Mouse (Mus musculus) Patski (cell line): ENCODE measurements around the gene Pts. TPM values are rescaled to one million over a fixed set of nuclear protein-coding genes. Genes with fewer than 3 reads are reported as not detected.

Source experiments
- ATAC-seq: fragments of 100-300 bp; one replicate; pipeline ENCODE4 v1.8.0; 2021
- CTCF ChIA-PET: fragments of 350-600 bp; sonication (Branson Sonifier 250); formaldehyde crosslinking; loops from one replicate; lab custom pipeline; 2022; ENCODE audit warnings: inconsistent platforms; lab: Charles Lee
- POLR2A ChIA-PET: fragments of 350-600 bp; sonication (Branson Sonifier 250); formaldehyde crosslinking; loops from one replicate; lab custom pipeline; 2022; ENCODE audit warnings: antibody characterized with exemption, inconsistent platforms; lab: Charles Lee
- DNase-seq: peaks from one replicate; pipeline ENCODE4 v3.0.0-alpha.2; 2011; ENCODE audit warnings: low read depth, low spot score
- H3K27me3 ChIP-seq: fragments of 371-371 bp; one replicate; pipeline ENCODE4 v1.5.1; 2021
- CTCF ChIP-seq: fragments of 100-300 bp; IDR thresholded peaks from one replicate; pipeline ENCODE4 v1.5.1; 2021
- in situ Hi-C: fragments of 300-500 bp; cut with MboI; formaldehyde crosslinking; loops from 3 replicates; pipeline ENCODE4 v1.11.1; 2018; ENCODE audit warnings: low pct_unique_long_range_greater_than_20kb, mixed read lengths
- polyA plus RNA-seq: library from polyadenylated mRNA; unstranded; gene quantifications from one replicate; pipeline ENCODE4 v1.2.3, GENCODE M21; 2021

Gene Pts
- polyA plus RNA-seq, 1 experiment from 2014 or later, result 65.9 TPM

DNA sequence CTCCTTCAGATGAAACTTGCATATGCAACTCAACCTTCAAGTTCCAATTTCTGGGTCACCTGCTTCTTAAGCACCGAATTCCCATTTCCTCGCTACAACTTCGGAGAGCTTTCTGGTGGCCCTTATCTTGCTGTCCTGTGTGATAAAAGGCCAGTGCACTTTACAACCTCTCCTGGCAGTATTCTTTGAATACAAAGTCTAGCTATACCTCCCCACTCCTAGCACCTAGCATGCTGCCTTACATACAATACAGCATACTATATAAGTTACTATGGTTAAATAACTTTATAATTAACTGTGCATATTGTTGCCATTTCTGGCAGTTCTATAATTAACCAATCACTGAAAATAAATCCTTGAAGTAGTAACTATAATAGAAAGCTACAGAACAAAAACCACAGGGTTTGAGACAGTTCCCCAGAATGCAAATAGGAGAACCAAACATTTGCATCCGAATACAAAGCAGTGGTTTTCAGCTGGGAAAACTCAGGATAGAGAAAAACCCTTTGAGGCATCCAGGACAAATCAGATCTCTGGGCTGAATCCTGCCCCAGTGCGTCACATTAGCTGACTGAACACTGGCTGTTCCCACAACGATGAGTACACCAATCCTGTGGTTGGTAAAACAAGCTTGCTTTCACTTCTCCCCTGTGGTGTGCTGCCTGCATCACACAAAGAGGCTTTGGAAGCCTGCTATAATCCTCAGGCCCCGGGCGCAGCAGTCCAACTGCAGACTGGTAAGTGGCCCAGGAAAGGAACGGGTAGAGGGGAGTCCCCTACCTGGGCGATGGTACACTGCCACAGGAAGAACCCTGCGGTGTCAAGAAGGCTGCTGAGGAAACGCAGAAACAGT lies 25.9 kb upstream of the Pts start, which contains the start of gene Il18:
TSS of gene Il18 (plus strand) at position 587 of the 853 bp plus-strand sequence.
- peaks cover 17% of the 10 kb centered on the region for H3K27me3 ChIP-seq
- peak; percentile 54 for ATAC-seq
- in situ Hi-C loops, result no loop called here
- CTCF ChIA-PET, result interaction anchor here (1.1 kb wide), 1 partner anchor 9 kb away, joined by 3 read pairs; no protein-coding TSS in a partner anchor
- no peak for DNase-seq
- POLR2A ChIA-PET, result no interaction called here
- no peak for TF ChIP-seq CTCF

DNA sequence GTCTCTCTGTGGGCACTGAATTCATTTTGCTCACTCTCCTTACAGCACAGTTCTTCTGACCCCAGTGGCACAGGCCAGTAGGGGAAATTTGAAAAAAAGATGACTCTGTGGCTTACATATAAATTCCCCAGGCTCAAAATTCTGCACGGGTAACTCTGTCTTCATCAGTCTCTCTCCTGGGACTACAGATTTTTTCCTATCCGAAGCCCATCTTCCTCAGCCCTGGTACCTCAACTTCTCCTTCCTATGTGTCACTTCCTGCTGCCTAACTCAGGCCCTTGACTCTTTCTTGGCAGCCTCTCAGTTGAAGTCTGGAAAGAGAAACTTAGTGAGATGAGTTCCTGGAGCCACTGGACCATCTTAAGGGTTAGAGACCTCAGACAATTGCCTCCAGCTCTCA lies 25.0 kb upstream of the Pts start:
- in situ Hi-C loops, result no loop called here
- DNase-seq (no peak), ATAC-seq (no peak)
- CTCF ChIA-PET, result interaction anchor here (1.1 kb wide), 1 partner anchor 10 kb away, joined by 3 read pairs; no protein-coding TSS in a partner anchor
- no peak for TF ChIP-seq CTCF
- H3K27me3 ChIP-seq, result peaks cover 16% of the 10 kb centered on the region
- POLR2A ChIA-PET, result no interaction called here

DNA sequence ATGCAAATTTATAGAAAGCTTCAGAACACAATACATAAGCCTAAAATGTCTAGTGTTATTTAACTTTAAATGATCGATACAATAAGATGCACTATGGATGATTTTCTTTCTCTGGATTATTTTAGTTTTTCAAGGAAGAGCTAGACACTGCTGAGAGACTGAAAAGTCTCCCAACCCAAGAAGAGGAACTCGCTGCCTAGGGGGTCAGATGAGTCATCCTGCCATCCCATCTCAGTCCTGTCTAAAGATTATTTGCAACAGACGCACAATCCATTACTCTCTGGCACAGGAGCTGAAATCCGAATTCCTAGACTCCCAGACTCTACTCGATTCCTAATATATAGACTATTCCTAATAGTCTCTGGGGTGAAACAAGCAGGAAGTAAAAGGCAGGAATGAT lies 23.7 kb upstream of the Pts start:
- ChIA-PET POLR2A (interaction anchor here (1.1 kb wide), 1 partner anchor 13 kb away, joined by 4 read pairs; no protein-coding TSS in a partner anchor), CTCF (interaction anchor here (0.7 kb wide), 1 partner anchor 14 kb away, joined by 3 read pairs; no protein-coding TSS in a partner anchor)
- no peak for DNase-seq
- no peak for ATAC-seq
- in situ Hi-C loops, result no loop called here
- TF ChIP-seq CTCF, result no peak
- peaks cover 5% of the 10 kb centered on the region for H3K27me3 ChIP-seq

DNA sequence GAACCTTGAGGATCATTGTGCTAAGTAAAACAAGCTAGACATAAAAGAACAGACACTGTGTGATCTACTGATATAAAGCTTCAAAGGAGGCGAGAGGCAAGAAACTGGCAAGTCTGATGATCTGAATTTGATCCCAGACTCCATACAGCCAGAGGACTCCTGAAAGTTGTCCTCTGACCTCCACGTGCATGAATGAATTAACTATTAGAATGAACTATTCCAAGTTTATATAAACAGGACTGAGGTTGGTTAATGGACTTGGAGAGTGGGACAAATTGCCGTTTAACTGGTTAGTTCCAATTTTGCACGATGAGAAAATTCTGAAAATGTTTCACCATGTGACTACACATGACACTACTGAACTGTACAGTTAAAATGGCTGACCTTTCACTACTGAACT lies 20.4 kb upstream of the Pts start:
- POLR2A ChIA-PET, result no interaction called here
- DNase-seq (no peak), ATAC-seq (no peak)
- CTCF ChIA-PET, result interaction anchor here (0.9 to 1.6 kb wide), 2 partner anchors 8 to 21 kb away, joined by 3 to 8 read pairs; partner anchors contain the start of gene Pts
- in situ Hi-C loops, result no loop called here
- TF ChIP-seq CTCF, result no peak
- no peaks in the 10 kb centered on the region for H3K27me3 ChIP-seq

DNA sequence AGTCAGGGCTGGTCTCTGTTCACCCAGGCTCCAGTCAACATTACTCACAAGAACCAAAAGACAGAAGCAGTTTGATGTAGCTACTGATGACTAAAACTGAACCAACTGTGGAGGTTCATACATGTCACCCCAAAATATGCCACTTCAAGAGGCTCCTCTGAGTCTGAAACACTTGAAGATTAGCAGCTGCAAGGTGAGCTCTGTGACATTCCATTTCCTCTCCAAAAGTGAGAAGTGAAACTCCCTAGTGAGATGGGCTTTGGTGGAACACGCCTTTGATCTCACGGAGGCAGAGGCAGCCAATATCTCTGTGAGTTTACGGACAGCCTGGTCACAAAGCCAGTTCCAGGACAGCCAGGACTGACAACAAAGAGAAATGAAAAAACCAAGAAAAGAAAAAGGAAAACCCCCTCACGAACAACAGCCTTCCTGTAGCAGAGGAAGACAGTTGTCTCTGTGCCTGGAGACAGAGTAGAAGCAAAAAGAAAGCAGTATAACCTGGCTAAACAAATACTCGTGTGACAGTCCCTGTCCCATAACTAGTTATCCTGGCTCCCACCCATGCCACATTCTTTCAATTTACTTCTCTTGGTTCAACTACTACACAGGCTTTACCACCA lies 19.4 kb upstream of the Pts start:
- ATAC-seq (no peak), DNase-seq (no peak)
- ChIA-PET CTCF (no interaction called here), POLR2A (interaction anchor here (0.6 kb wide), 1 partner anchor 57 kb away, joined by 3 read pairs; no protein-coding TSS in a partner anchor)
- in situ Hi-C loops, result no loop called here
- TF ChIP-seq CTCF, result no peak
- no peaks in the 10 kb centered on the region for H3K27me3 ChIP-seq

DNA sequence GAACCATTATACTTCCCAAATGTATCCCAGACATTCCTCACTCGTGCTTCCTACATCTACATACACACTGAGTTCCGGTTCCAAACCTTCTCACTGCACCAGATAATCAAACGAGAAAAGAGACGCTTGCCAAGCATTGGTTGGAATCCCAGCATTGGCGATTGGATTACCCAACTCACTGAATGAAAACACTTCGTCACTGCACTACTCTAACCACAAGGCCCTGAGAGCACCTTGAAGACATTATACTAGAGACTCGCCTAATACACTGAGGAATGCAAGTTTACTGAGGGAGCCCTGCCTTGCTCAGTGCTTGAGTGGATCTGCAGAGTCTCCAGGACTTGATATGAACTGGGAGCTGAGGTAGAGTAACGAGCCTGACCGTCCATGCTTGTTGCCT lies 13.9 kb upstream of the Pts start:
- CTCF ChIA-PET, result interaction anchor here (1.5 kb wide), 1 partner anchor 17 kb away, joined by 3 read pairs; no protein-coding TSS in a partner anchor
- POLR2A ChIA-PET, result no interaction called here
- no peaks in the 10 kb centered on the region for H3K27me3 ChIP-seq
- DNase-seq, result no peak
- no peak for TF ChIP-seq CTCF
- ATAC-seq, result peak; percentile 39
- in situ Hi-C loops, result no loop called here

DNA sequence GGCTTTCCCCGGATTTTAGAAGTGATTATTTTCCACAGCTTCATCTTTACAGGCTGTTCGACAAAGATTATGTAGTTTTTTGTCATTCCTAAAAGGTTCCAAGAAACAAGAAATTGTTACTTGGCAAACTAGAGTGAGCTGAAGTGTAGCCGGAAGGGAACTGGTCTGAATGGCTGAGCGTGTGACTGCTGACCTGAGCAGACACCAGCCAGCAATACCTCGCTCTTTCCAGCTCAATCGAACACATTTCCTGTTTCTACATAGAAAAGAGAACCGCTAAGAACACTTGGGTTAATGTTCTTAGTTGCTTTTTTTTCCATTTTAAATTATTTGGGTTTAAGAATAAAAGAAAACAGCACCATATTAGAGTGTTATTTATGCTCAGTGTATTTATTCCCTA lies 11.6 kb upstream of the Pts start:
- ChIA-PET POLR2A (no interaction called here), CTCF (interaction anchor here (0.7 kb wide), 1 partner anchor 9 kb away, joined by 3 read pairs; no protein-coding TSS in a partner anchor)
- TF ChIP-seq CTCF, result no peak
- DNase-seq (no peak), ATAC-seq (no peak)
- H3K27me3 ChIP-seq, result no peaks in the 10 kb centered on the region
- in situ Hi-C loops, result no loop called here

DNA sequence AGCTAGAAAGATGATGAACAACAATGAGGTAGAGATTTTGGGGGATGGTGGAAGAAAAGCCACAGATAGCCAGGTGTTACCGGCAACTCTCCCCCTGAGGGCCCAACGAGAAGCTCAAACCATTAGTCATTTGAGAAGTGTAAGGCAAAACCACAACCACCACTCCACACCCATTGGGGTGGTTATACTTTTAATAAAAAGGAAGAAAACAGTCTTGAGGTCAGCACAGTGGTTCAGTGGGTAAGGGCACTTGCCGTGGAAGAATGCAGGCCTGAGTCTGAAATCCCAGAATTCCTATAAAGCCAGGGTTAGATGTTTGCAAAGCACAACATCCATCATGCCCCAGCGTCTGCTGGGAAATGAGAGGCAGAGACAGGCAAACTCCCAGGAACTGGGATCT lies 8.8 kb upstream of the Pts start:
- in situ Hi-C loops, result loop anchor here (5.0 kb wide), 1 partner anchor 60 kb away; no protein-coding TSS in a partner anchor
- ATAC-seq (peak; percentile 26), DNase-seq (peak; percentile 55)
- no peaks in the 10 kb centered on the region for H3K27me3 ChIP-seq
- ChIA-PET POLR2A (no interaction called here), CTCF (interaction anchor here (1.6 to 1.9 kb wide), 2 partner anchors 9 to 30 kb away, joined by 4 to 9 read pairs; partner anchors contain the start of gene Pts)
- no peak for TF ChIP-seq CTCF

DNA sequence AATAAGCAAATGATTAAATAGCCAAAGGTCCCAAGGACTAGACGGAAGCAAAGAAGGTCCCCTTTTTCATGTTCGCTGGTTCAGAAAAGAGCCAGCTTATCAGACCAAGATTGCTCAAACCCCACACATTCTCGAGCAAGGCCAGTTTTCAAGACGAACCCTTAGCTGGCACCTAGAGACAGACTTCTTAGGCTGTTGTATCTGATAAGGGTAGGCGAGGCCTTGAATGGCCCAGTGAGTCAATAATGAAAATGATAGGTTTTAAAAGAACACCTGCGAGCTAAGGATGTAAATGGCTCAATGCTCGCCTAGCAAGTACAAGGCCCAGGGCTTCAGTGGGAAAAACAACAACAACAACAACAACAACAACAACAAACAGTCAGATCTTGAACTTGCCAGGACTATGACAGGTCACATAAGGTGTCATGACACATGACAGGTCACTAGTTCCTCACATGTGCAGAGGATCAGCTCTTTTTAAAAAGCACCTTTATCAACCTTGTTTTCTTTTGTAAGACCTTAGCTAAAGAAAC lies 8.1 kb upstream of the Pts start:
- ChIA-PET POLR2A (interaction anchor here (0.8 kb wide), 1 partner anchor 852 kb away, joined by 3 read pairs; no protein-coding TSS in a partner anchor), CTCF (interaction anchor here (1.6 to 1.9 kb wide), 2 partner anchors 8 to 30 kb away, joined by 4 to 9 read pairs; partner anchors contain the start of gene Pts)
- in situ Hi-C loops, result loop anchor here (5.0 kb wide), 1 partner anchor 61 kb away; no protein-coding TSS in a partner anchor
- TF ChIP-seq CTCF, result no peak
- DNase-seq (no peak), ATAC-seq (no peak)
- H3K27me3 ChIP-seq, result no peaks in the 10 kb centered on the region

DNA sequence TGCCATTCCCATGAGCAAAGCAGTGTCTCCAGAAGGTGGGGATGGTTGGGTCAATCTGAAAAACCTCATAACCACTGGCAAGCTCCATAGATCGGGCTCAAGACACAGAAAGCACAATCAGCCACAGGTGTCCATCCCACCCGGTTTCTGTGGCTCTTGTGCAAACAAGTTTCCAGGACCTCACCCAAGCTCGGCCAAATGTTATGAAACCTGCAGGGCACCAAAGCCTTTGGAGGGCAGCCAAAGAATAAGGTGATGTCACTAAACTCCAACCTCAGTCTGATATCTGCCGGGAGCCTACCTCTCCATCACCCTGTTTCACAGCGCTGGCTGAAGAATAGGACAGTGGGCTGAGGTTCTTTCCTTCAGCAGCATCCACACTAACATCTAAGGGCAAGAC lies 7.4 kb upstream of the Pts start:
- ChIA-PET CTCF (interaction anchor here (1.6 kb wide), 1 partner anchor 7 kb away, joined by 4 read pairs; the partner anchor contains the start of gene Pts), POLR2A (interaction anchor here (0.8 kb wide), 1 partner anchor 851 kb away, joined by 3 read pairs; no protein-coding TSS in a partner anchor)
- H3K27me3 ChIP-seq, result no peaks in the 10 kb centered on the region
- in situ Hi-C loops, result loop anchor here (5.0 kb wide), 1 partner anchor 61 kb away; no protein-coding TSS in a partner anchor
- ATAC-seq (no peak), DNase-seq (no peak)
- TF ChIP-seq CTCF, result no peak
